Mouse (Mus musculus) heart, postnatal 14 days (tissue): ENCODE measurements at regions not wholly inside any gene's neighbourhood (a gene's known extent, or its start where the extent isn't known, plus 50 kb on each side); places are given as distances from the start of the nearest gene placed in this dataset.

Source experiments
- DNase-seq, 2 experiments: peaks; one replicate each; pipeline ENCODE4 v3.0.0; 2021 to 2022
- intact Hi-C: fragments of 180-260 bp; cut with DNase I; formaldehyde crosslinking; loops from one replicate; pipeline ENCODE4 v1.15.1; 2025

GRCm38 (mm10) chr12:25320262-25320767 is 223.4 kb upstream of the Id2 start:
- intact Hi-C loops, result no loop called here

GRCm38 (mm10) chr12:25319846-25320245 is 222.9 kb upstream of the Id2 start:
- intact Hi-C loops, result no loop called here
- DNase-seq, result no peak

More at GRCm38 (mm10) chr12:25320262-25320767, 223.4 kb upstream of the Id2 start:
- no peak for DNase-seq

- DNase-seq, result no peak
- intact Hi-C loops, result no loop called here
These were observed 221.2 kb upstream of the Id2 start for GRCm38 (mm10) chr12:25318072-25318671.

- DNase-seq, result no peak
- intact Hi-C loops, result no loop called here
These were observed 219.0 kb upstream of the Id2 start for GRCm38 (mm10) chr12:25315969-25316368.

GRCm38 (mm10) chr12:25313212-25313611 is 216.3 kb upstream of the Id2 start:
- intact Hi-C loops, result no loop called here
- no peak for DNase-seq

GRCm38 (mm10) chr12:25312390-25312789 is 215.4 kb upstream of the Id2 start:
- intact Hi-C loops, result no loop called here

GRCm38 (mm10) chr12:25311728-25312127 is 214.8 kb upstream of the Id2 start:
- intact Hi-C loops, result no loop called here
- DNase-seq, result no peak

More at GRCm38 (mm10) chr12:25312390-25312789, 215.4 kb upstream of the Id2 start:
- DNase-seq, result no peak

GRCm38 (mm10) chr12:25310293-25310946 is 213.5 kb upstream of the Id2 start:
- intact Hi-C loops, result no loop called here
- peak in 1 of 2 experiments; percentile 26 for DNase-seq

GRCm38 (mm10) chr12:25309234-25309633 is 212.3 kb upstream of the Id2 start:
- no peak for DNase-seq
- intact Hi-C loops, result no loop called here

- no peak for DNase-seq
- intact Hi-C loops, result no loop called here
These were observed 209.1 kb upstream of the Id2 start for GRCm38 (mm10) chr12:25305764-25306653.

GRCm38 (mm10) chr12:25304820-25305511 is 208.0 kb upstream of the Id2 start:
- intact Hi-C loops, result no loop called here
- no peak for DNase-seq

GRCm38 (mm10) chr12:25303500-25304050 is 206.6 kb upstream of the Id2 start:
- intact Hi-C loops, result no loop called here
- DNase-seq, result no peak

- intact Hi-C loops, result no loop called here
- peak in 1 of 2 experiments; percentile 33 for DNase-seq
These were observed 204.0 kb upstream of the Id2 start for GRCm38 (mm10) chr12:25300804-25301390.

GRCm38 (mm10) chr12:25299603-25300471 is 202.9 kb upstream of the Id2 start:
- intact Hi-C loops, result no loop called here
- DNase-seq, result no peak

GRCm38 (mm10) chr12:25298766-25299165 is 201.8 kb upstream of the Id2 start:
- intact Hi-C loops, result no loop called here

GRCm38 (mm10) chr12:25297960-25298359 is 201.0 kb upstream of the Id2 start:
- intact Hi-C loops, result no loop called here
- no peak for DNase-seq

More at GRCm38 (mm10) chr12:25298766-25299165, 201.8 kb upstream of the Id2 start:
- no peak for DNase-seq

GRCm38 (mm10) chr12:25296648-25297047 is 199.7 kb upstream of the Id2 start:
- intact Hi-C loops, result no loop called here
- DNase-seq, result no peak

GRCm38 (mm10) chr12:25294179-25295025 is 197.5 kb upstream of the Id2 start:
- no peak for DNase-seq
- intact Hi-C loops, result no loop called here
